Mouse (Mus musculus) adrenal gland, adult 2 months (tissue): ENCODE measurements around the gene Ccdc93. TPM values are rescaled to one million over a fixed set of nuclear protein-coding genes. Genes with fewer than 3 reads are reported as not detected.
A peak's percentile ranks its signal among the peaks of the same experiment; 100 is the strongest.

Experiments used
- DNase-seq: peaks from one replicate; pipeline ENCODE4 v3.0.0; 2021
- long read RNA-seq: library from polyadenylated mRNA; stranded (forward); transcript quantifications from one replicate; pipeline ENCODE4 v2.0.0, GENCODE M21; 2021
- polyA plus RNA-seq: library from polyadenylated mRNA; depleted of rRNA; stranded (reverse); fragments of >200 nt; gene quantifications from 2 replicates; pipeline ENCODE4 v1.2.3, GENCODE M21; 2012; rRNA removed
- total RNA-seq, 2 experiments: library from RNA; stranded (reverse); gene quantifications; 2 replicates each; pipeline ENCODE4 v1.2.3; 2021

The Ccdc93 gene
- total RNA-seq (10 to 100 TPM; 21.7 to 22.2 TPM), polyA plus RNA-seq (3.8 and 4.6 TPM in 2 replicates)
- long read RNA-seq, full-length matches to known transcripts = 2 of 4 reads
- long read RNA-seq, partial matches to known transcripts = 1 of 4 reads
- long read RNA-seq, other reads (novel, unspliced or antisense) = 1 of 4 reads

DNA sequence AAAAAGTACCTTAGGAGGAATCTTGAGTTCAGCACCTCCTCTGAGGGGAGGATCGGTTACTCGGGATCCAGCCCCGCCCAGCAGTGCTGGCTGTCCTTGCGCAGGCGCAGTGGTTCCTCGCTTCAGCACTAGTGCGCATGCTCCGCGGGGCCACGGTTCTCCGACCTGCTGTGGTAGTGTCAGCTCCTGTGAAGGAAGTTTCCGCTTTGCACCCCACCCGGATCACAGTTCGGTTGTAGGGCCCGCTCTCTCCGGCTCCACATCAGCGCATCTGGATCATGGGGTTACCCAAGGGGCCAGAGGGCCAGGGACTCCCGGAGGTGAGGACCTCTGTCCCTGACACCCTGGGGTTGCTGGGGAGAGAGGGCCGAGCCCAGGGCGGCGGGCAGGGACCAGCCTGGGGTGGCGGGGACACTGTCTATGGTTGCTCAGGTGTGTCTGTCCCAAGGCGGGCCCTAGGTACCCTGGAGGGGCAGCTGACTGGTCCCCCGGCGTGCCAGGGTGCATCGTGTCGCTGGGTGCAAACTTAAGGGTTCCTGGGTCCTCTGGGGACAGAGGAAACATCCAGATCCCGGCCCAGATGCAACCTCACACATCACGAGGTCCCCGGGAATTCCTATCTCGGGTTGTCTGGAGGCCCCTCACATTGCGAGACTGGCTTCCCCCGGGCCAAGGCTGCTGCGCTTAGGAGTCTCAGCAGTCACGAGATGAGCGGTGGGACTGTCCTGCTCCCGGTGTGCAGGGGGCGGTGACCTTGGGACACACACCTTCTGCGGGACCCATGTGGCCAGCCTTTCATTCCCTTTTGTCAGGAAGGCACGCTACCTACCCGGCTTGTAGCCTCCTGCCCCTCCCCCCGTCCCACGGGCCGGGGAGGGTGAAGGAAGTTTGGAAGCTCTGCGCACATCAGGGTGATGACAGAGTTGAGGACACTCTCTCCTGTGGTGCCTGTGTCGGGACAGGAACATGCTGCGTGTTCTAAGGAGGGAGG is at the start of gene Ccdc93:
Gene Ccdc93, plus strand, starts transcription at position 112 of the 991 bp plus-strand sequence.
- DNase-seq = peak; percentile 99

DNA sequence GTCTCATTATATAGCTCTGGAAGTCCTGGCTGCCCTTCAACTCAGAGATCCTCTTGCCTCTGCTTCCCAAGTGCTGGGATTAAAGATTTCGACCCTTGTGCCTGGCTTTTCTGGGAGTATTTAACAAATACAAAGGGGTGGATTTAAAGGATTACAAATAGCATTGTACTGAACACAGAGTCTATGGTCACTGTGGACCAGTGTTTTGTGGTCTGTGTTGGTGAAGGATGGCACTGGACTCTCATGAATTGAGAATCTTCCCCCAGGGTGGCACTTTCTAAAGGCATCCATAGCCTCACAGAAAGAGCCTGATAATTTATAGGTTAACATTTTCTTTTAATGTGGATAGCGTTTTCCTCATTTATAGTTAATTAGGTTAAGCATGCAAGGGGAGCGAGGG is 49.3 kb upstream of the Ccdc93 start:
- no peak for DNase-seq

DNA sequence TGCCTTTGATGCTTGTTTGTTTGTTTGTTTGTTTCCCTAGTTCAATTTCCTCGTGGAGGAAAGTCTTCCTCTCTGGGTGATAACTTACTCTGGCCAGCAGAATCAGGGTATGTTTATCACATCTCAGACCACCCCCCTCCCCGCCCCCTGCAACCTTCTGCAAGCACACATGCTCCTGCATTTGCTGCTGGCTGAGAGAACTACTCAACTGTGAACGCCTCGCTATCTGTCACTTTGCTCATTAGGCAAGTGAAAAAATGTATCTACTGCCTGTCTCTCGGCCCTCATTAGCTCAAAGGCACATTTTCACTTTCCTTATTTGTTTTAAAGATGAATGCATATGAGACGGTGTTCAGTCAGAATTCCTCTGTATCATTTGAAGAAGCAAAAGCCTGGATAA is 42.5 kb upstream of the Ccdc93 start:
- no peak for DNase-seq

DNA sequence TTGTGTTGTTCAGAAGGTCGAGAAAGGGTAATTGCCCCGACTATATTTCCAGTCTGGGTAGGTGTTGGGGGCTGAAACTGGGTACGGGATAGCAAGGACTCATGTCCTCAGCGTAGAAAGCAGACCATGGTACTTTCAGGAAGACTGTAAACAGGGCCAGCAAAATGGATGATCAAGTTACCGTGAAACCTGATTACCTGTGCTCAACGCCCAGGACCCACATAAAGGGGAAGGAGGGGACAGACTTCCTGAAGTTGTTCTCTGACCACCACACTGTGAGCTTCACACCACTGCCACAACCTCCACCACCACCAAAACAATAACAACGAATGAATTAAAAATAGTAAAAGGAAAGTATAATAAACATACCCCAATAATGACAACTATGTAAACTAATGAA is 42.1 kb upstream of the Ccdc93 start:
- DNase-seq = no peak

DNA sequence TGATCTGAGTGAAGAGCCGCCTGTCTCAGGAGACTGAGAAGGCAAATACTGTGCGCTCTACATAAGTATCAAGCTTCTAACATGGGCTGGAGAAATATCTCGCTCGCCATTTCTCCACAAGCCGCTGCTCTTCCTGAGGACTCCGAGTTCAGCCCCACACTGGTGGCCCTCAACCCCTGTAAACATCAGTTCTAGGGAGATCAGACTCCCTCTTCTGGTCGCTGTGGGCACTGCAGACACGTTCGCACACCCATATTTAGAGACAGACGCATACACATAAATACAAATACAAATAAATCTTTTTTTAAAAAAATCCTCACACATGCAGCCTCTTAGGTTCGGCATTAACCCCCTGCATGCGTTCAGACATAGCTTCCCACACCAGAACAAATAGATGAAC is 41.3 kb upstream of the Ccdc93 start:
- no peak for DNase-seq

DNA sequence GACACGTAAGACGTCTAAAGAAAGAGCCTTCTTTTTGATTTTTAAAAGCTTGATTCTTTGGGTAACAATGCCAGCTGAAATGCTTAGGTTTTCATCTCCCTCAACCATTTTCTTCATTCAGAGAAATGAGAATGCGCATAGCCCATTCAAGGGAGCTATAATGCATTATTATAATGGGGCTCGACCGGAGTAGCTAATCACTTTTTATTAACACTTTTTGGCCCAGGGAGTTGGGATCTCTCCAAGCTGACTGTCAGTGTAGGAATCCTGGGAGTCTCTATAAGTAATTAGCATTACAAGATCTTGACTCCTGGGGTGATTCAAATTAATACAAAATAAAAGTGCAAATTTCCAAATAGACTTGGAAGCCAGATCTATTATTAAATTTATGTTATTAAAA is 40.8 kb upstream of the Ccdc93 start:
- no peak for DNase-seq

DNA sequence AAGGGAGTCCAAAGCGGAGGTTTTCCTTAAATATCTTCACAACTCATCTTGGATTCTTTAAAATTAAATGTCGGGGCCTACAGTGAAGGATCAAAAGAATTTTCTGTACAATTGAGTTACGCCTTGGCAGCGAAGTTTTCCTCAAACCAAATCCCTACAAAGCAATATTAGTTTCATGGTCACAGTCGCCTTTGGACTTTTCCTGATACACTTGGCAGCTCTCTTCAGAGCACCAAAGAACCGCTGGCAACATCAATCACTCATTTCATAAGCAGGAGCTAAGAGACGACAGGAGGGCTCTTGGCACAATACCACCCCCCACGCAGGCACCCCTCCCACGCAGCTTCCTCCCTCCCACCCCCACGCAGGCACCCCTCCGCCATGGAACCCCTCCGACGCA is 40.4 kb upstream of the Ccdc93 start:
- peak; percentile 21 for DNase-seq

DNA sequence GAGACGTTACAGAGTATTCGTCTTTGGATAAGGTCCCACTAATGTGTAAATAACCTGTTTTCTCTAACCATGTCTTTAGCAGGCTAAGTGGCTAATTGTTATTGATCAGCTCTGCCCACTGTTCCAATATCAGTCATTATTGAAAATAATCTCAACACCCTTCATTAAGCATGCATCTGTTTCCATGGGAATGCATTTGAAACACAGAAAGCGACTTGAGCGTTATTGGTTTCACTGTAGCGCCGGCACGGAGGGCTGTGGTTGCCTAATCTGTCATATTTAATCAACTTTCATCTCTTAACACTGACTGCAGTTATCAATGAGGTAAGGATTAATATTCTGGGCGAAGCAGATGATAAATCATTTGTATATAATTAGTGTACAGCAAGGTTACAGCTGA is 40.0 kb upstream of the Ccdc93 start:
- DNase-seq = no peak

DNA sequence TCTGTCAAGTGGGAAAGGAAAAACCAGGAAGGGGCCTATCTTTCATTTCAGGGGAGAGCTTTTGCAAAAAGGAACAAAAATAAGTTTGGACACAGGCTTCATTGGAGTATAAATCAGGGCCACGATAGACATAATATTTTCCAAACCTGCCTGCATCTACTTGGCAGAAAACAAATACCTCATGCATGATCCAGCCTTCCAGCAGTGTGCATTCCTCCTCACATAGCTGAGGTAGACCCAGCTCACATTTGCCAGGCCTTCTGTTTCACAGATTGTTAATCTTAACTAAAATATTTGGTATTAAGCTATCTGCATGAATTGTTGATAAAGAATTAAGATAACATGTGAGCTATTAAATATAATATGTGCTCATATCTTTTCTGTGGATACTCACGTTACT is 37.7 kb upstream of the Ccdc93 start:
- no peak for DNase-seq

DNA sequence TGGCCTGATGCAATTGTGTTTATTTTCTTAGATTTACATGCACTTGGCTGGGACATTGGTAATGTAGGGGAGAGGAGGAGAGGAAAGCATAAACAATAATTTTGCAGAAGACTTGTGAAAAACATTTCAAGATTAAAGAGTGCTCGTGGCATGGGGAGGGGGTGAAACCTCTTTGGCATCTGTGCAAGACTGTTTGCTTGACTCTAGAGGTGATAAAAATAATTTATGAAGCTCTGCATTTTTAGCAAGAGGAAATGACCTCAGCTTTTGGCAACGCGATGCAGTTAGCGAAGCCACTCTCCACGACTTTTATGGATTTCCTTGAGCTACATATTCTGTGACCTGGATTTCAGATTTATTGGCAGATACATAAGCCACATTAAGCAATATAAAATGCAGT is 36.1 kb upstream of the Ccdc93 start:
- DNase-seq = peak; percentile 49

DNA sequence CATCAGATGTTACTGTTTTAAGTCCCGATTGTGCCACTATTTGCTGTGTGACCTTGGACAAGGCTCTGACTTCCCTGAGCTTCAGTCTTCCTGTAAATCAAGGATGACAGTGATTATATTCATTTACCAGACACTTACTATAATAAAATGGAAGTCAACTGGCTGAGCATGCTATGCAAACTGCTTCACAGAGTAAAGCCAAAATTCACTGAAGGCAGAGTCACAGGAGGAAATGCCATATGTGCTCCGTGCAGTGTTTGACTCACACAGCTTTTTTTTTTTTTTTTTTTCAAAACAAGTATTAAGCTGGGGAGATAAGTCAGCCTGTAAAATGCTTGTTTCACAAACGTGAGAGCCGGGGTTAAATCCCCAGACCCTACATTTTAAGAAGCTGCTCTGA is 34.3 kb upstream of the Ccdc93 start:
- DNase-seq = peak; percentile 15

DNA sequence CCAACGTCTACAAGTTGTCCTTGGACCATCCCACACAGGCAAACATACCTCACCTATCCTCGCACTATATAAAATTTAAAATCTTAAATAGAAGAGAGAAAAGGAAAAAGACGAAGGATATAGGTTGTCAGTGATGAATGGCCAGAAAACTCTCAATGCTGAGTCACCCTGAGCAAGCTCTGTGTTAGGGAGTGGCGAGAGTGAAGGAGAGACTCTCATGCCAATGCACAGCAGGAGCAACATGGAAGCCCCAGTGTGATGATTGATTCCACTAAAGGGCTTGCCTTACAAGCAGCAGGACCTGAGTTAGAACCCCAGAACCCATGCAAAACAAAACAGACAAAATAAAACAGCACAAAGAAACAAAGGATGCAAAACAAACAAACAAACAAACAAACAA is 32.6 kb upstream of the Ccdc93 start:
- DNase-seq = no peak

DNA sequence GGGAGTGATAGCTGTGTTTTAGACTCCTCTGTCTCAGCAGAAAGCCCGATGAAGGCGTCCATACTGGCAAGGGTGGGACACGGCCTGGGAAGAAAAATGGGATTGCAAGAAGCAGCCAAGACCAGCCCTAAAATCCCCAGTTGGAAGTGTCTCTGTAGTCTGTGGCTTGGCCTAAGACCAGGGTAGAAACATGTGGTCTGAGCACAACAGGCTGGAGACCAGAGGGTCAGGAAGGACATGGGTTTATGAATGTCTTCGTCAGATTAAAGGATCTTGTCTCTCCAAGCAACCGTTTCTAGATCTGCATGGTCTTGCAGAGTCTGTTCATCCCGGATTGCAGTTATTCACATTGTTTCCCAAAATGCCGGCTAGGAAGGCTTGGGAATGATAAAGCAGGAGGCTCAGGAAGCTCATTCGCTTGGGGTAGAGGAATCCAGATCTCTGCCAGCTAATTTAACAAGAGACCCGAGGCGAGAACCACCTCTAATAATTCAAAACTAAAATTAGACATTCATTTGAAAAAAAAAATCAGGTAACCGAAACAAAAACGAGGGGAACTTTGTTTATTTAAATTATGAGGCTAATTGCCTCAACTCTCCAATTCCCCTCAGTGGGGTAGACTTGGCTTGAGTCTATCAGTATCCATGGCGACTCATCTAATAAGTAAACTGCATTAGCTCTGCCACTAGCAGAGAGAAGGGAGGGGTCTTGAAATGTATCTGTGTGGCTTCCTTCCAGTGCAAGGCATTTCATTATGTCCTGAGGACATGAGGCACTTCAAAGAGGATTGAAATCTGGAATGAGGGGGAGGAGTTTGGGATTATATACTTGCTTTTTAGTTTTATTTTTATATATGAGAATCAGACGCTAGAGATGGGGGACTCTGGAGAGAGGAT is 31.6 kb upstream of the Ccdc93 start:
- no peak for DNase-seq

DNA sequence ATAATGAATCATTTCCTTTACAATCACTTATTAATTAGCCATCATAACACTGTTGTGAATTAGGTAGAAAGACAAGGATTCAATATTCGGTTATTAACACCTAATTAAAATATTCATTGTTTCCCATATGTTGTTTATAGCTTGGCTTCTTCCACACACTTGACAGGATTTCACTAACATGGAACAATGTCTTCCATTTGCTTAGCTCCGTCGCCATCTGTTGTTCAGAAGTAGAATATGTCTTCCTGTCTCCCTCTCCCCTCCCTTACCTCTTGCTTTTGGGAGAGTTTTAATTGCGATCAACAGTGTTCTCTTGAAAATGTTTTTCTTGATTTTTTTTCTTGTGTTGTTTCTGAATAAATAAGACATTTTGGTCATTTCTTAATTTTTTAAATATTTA is 30.6 kb upstream of the Ccdc93 start:
- DNase-seq = no peak

DNA sequence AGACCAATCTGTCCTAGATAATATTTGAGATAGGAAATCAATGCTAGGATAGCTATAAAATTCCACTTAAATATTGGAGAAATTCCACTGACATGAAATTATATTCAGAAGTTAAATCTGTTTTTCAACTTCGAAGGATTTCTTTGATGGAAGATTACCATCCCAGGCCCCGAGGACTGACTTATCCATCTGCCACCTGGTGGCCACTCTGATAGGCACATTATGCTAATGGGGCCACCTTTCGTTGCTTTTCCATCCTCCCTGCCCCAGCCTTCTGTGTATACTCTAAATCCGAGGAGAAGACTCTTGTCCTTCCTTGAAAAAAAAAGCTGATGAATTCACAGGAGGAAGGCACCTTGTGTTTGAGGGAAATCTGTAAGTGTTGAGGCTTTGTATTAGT is 11.8 kb upstream of the Ccdc93 start:
- no peak for DNase-seq

DNA sequence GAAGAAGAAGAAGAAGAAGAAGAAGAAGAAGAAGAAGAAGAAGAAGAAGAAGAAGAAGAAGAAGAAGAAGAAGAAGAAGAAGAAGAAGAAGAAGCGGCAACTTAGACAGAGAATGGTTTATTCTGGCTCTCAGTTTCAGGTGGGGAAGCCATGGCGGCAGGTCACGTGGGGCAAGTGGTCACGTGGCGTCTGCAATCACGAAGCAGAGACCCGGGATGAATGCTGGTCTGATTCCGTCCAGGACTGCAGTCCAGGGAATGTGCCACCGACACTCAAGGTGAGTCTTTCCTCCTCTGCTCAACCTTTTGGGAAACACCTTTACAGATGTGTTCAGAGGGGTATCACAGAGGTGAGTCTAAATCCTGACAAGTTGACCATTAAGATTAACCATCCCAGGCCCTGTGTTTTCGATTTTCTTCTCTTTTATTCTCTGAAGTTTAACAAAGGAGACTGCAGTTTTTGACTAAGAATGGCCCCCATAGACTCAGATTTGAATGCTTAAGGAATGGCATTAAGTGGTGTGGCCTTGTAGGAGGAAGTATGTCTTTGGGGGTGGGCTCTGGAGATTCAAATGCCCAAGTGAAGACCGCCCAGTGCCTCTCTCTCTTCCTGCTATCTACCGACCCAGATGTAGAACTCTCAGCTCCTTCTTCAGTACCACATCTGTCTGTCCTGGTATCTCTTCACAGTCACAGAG is 11.1 kb upstream of the Ccdc93 start:
- no peak for DNase-seq

DNA sequence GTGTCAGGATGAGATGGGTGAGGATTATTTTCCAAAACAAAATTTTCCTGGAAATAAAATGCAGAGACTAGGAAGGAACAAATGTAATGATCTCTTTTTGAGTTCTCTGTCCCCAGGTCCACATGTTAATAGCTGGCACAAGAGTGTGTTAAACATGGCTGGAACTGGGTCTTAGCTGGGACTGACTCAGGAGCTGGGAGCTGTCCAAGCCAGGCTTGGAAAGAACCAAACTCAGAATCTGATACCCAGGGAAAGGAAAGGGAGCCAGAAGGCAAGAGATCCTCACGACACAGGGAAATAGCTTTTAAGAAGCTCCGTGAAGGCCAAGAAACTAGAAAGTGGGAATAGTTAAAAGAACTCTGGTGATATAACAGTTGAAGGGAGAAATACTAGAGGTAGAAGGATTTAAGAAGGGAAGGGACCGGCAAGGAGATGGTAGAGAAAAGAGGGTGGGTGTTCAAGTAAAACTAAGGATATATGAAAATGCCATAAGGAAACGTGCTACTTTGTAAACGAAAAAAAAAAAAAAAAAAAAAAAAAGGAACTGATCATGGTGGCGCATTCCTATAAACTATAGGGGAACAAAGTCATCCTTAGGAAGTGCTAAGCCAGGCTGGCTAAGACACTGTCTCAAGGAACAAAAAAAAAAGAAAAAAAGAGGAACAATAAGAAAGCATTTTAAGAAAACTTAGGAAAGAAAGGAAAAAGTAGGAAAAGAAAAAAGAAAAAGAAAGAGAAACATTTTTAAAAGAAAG is 489 bp upstream of the Ccdc93 start:
- peak; percentile 20 for DNase-seq

DNA sequence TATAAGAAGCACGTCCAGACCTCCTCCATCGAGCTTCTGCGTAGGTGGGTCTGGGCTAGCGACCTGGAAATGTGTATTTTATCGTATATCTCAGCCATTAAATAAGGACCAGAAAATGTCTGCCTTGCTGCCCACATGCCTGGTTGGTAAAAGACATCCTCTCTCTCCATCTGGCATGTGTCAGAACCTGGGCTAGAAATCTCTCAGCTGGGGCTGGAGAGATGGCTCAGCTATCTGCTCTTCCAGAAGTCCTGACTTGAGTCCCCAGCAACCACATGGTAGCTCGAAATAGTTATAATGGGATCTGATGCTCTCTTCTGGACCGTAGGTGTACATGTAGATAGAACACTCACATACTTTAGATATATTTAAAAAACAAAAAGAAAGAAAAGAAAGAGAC is 5.1 kb downstream of the Ccdc93 start:
- DNase-seq = no peak

DNA sequence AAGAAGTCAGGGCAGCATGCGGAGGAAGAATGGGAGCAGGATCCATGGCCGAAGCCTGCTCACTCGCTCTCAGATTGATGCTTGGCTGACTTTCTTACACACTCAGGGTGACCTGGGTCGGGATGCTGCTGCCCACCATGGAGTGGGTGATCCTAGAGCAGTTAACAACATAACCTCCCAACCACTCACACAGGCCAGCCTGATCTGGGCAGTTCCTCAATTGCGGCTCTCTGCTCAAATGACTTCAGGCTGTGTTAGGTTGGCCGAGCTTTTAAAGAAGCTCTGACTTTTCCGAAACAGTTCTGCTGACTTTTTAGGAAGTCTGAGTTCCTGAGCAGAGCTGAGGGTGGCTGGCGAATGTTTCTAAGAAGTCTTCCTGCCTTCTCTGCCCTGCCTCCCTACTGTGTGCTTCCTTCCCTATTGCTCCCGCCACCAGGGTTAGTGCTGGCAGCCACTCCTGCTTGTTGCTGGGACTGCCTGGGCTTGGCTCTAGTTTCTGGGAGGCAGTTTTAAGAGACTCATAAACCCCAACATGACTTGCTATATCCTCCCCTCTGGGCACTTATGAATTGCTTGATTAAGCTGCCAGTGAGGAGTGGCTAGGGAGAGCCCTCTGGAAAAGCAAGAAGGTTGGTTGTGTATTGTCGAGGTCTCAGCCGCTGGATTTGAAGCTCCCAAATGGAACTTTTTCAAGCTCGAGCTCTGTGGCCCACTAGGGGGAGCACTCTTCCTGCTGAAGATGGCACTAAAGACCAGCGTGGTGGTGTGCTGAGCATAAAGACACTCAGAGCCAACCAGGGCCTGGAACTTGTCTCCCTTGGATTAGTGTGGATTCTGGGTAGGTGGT is 9.9 kb downstream of the Ccdc93 start:
- peak; percentile 72 for DNase-seq

DNA sequence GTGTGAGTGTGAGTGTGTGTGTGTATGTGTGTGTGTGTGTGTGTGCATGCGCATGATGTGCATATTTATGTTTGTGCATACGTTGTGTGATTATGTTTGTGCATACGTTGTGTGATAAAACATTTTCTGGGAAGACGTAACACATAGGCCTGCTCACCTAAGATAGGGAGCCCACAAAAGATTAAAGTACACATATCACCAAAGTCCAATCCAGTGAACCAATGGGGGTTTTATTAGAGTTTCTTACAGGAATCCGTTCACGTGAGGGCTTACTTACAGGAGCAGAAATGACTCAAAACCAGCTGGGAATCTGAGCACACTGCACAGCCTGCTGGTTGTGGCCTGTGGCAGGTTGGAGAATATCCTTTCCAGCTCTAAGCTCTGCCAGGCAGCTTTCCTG is 13.3 kb downstream of the Ccdc93 start:
- DNase-seq = no peak
